Mouse (Mus musculus) midbrain, embryonic 15.5 days (tissue): ENCODE measurements at regions not wholly inside any gene's neighbourhood (a gene's known extent, or its start where the extent isn't known, plus 50 kb on each side); places are given as distances from the start of the nearest gene placed in this dataset.

Experiments
- ATAC-seq: fragments of 200-750 bp; cut with Nextera tagmentation; replicated peaks from 2 replicates; pipeline ENCODE4 v1.8.0; 2017; ENCODE audit warnings: moderate TSS enrichment
- H3K27ac ChIP-seq: fragments of 300-500 bp; sonication (generic); 2 replicates; pipeline ENCODE4 v1.5.1; 2015; ENCODE audit warnings: mild to moderate bottlenecking, inconsistent platforms
- H3K27me3 ChIP-seq: fragments of 300-500 bp; sonication (generic); replicated peaks from 2 replicates; pipeline ENCODE4 v1.6.1; 2015; ENCODE audit warnings: inconsistent platforms
- H3K36me3 ChIP-seq: fragments of 300-500 bp; sonication (generic); replicated peaks from 2 replicates; pipeline ENCODE4 v1.6.1; 2015; ENCODE audit warnings: inconsistent platforms
- H3K4me1 ChIP-seq: fragments of 300-500 bp; sonication (generic); 2 replicates; pipeline ENCODE4 v1.6.1; 2015; ENCODE audit warnings: inconsistent platforms
- H3K4me2 ChIP-seq: fragments of 300-500 bp; sonication (generic); 2 replicates; pipeline ENCODE4 v1.6.1; 2015; ENCODE audit warnings: inconsistent platforms, mild to moderate bottlenecking, moderate library complexity
- H3K4me3 ChIP-seq: fragments of 300-500 bp; sonication (generic); 2 replicates; pipeline ENCODE4 v1.5.1; 2015; ENCODE audit warnings: mild to moderate bottlenecking, inconsistent platforms
- H3K9ac ChIP-seq: fragments of 300-500 bp; sonication (generic); 2 replicates; pipeline ENCODE4 v1.6.1; 2015; ENCODE audit warnings: mild to moderate bottlenecking, inconsistent platforms
- H3K9me3 ChIP-seq: fragments of 300-500 bp; sonication (generic); 2 replicates; pipeline ENCODE4 v1.6.1; 2016; ENCODE audit warnings: inconsistent platforms
- WGBS: fragments of 180-500 bp; shearing (Covaris S2); methylation state at CpG from one replicate; pipeline ENCODE4 v1.1.7; 2015; ENCODE audit warnings: mixed read lengths; 5-methylcytosine and 5-hydroxymethylcytosine counted together

DNA sequence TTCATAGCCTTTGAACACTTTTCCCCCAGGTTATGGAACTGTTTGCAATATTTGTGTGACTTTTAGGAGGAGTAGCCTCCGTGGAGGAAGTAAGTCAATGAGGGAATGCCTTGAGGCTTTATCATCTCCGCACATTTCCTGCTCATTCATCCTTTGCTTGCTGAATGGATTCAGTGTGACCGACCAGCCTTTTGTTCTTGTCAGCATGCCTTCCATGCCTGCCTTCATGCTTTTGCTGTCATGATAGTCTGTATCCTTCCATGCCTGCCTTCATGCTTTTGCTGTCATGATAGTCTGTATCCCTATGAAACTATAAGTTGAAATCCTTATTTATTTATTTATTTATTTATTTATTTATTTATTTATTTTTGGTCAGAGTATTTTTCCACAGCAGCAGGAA lies 87.8 kb upstream of the Rorb start:
- H3K4me2 ChIP-seq = no peak overlapping the region
- no peak overlapping the region for H3K9ac ChIP-seq
- H3K27ac ChIP-seq = no peak overlapping the region
- H3K4me1 ChIP-seq = no peaks in the 10 kb centered on the region
- no peak overlapping the region for H3K4me3 ChIP-seq
- WGBS = 17% methylated on average over 3 of the region's 3 CpGs
- H3K36me3 ChIP-seq = no peaks in the 10 kb centered on the region
- no peaks in the 10 kb centered on the region for H3K27me3 ChIP-seq
- ATAC-seq = no peak
- no peaks in the 10 kb centered on the region for H3K9me3 ChIP-seq

DNA sequence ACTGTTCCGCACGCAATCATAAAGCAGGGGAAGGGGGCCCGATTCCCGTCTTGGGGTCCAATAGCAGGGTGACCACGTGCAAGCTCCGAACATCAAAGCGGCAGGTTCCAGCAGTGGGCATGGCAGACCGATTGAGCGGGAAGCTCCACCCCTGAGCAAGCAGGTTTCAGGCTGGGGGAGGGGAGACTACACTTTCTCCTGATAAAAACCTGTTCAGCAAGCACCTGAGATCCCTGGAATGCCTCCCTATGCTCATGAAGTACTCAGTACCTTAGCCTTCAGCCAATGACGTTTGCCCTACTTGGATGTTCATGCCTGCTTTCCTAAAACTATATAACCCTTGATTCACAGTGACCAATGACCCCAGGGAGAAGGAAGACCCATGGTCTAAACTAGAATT lies 83.7 kb upstream of the Rorb start:
- no peak for ATAC-seq
- no peak overlapping the region for H3K27ac ChIP-seq
- 50% methylated on average over 10 of the region's 10 CpGs for WGBS
- no peak overlapping the region for H3K9ac ChIP-seq
- H3K27me3 ChIP-seq = no peaks in the 10 kb centered on the region
- no peaks in the 10 kb centered on the region for H3K36me3 ChIP-seq
- no peaks in the 10 kb centered on the region for H3K4me1 ChIP-seq
- no peaks in the 10 kb centered on the region for H3K9me3 ChIP-seq
- no peak overlapping the region for H3K4me3 ChIP-seq
- H3K4me2 ChIP-seq = no peak overlapping the region

GRCm38 (mm10) chr19:19194306-19194705 lies 83.3 kb upstream of the Rorb start:
- no peaks in the 10 kb centered on the region for H3K27me3 ChIP-seq
- ATAC-seq = no peak
- WGBS = 85% methylated on average over 5 of the region's 5 CpGs
- no peak overlapping the region for H3K9ac ChIP-seq
- no peaks in the 10 kb centered on the region for H3K4me1 ChIP-seq
- H3K4me2 ChIP-seq = no peak overlapping the region
- H3K9me3 ChIP-seq = no peaks in the 10 kb centered on the region
- H3K27ac ChIP-seq = no peak overlapping the region
- no peak overlapping the region for H3K4me3 ChIP-seq
- no peaks in the 10 kb centered on the region for H3K36me3 ChIP-seq

DNA sequence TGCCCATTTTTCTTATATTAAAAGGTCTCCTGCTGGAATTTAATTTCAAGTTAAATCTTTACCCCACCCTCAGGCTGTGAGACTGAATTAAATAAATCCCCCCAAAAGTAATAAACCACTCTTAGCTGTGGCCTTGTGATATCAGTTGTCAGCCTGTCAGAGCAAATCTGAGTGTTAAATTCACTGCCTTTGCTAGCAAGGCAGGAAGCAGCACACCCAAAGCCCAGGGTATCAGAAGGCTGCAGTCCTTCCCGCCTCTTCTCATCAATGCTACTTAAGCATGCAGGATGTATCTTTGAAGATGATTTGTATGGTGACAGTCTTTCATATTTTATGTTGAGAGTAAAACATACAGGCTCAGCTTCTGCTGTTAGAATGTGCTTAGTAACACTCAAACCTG lies 61.8 kb upstream of the Rorb start:
- no peak overlapping the region for H3K4me2 ChIP-seq
- no peaks in the 10 kb centered on the region for H3K36me3 ChIP-seq
- H3K9me3 ChIP-seq = no peaks in the 10 kb centered on the region
- H3K9ac ChIP-seq = no peak overlapping the region
- no peak overlapping the region for H3K27ac ChIP-seq
- 49% methylated on average over 1 of the region's 1 CpGs for WGBS
- peak; percentile 75 for ATAC-seq
- peaks cover 2% of the 10 kb centered on the region; the same call in 1 of the 2 replicates for H3K4me1 ChIP-seq
- H3K27me3 ChIP-seq = no peaks in the 10 kb centered on the region
- no peak overlapping the region for H3K4me3 ChIP-seq

DNA sequence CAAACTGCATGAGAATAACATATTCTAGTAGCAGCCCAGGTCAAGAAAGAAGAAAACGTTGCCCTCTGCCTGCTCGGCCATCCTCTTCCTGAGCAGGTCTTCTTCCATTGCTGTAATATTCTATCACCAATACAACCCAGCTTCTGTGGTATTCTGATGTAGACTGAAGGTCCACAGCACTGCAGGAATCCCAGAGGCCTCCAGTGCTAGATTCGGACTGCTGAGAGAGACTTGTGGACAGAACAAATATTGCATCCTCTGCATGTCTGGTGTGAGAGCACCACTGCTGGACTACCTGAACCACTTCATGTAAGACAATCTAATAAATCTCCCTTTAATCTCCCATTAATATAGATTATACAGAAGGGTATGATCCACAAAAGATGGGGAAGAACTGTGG lies 59.8 kb upstream of the Rorb start:
- ATAC-seq = no peak
- Histone ChIP-seq H3K27ac (no peak overlapping the region), H3K4me1 (peaks cover 2% of the 10 kb centered on the region; the same call in 1 of the 2 replicates), H3K9me3 (no peaks in the 10 kb centered on the region), H3K27me3 (no peaks in the 10 kb centered on the region), H3K4me2 (no peak overlapping the region), H3K36me3 (no peaks in the 10 kb centered on the region), H3K4me3 (no peak overlapping the region), H3K9ac (no peak overlapping the region)
- 85% methylated on average over 3 of the region's 3 CpGs for WGBS
